Mouse (Mus musculus): ENCODE measurements around the gene Olfr1497.
A peak's percentile ranks its signal among the peaks of the same experiment; 100 is the strongest.
"Not testable (repeated sequence)": the region's sequence is repeated elsewhere in the genome, so short reads cannot be mapped to it uniquely, and the experiment has no call there.

The Olfr1497 gene

GRCm38 (mm10) chr19:13798102-13798501, at the start of gene Olfr1497:
TSS of gene Olfr1497 (minus strand) at chr19:13798202.
- DNase-seq: no peak

DNA sequence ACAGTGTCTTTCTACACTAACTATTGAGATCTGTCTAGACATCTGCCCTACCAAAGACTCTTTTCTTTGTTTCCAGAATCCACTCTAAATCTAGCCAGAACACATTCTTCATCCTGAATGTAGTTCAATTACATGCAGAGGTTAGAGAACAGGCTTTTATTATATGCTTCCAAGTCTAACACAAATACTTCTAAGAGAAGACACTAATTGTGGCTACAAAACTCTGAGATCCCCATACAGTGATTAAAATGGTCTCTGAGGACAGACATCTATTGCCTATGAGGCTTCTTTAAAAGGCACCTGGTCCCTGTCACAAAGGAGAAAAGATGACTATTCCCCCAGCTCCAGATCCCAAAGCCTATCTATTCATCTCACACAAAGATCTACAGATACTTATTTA, 32.4 kb upstream of the Olfr1497 start, which contains the start of gene Olfr1500:
Gene Olfr1500, minus strand, starts transcription at position 101 of the 400 bp plus-strand sequence.
- no peak for DNase-seq

- DNase-seq: no peak
These were observed 30.4 kb upstream of the Olfr1497 start for GRCm38 (mm10) chr19:13828447-13828846.

- no peak for DNase-seq
These were observed 22.8 kb upstream of the Olfr1497 start for GRCm38 (mm10) chr19:13820847-13821246.

GRCm38 (mm10) chr19:13819347-13819746, 21.3 kb upstream of the Olfr1497 start, which contains the start of gene Olfr1499:
TSS of gene Olfr1499 (minus strand) at chr19:13819447.
- DNase-seq: no peak

DNA sequence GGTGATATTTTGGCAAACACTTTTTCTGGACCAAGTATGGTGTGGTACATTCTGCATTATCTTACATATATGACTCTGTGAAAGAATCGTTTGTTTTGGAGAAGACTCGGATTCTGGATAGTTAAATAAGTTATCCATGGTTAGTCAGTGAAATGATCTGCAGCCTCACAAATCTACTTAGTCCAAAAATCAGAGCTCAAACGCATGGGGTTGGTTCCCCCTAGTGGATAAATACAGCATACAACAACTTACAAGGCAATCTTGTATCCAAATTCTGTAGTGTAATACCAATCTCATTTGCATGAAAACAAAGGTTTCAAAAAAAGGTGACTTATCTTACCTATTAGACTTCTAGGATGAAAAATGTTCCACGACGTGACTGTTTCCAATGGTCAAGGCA, 20.8 kb upstream of the Olfr1497 start:
- DNase-seq: peak; percentile 17

- peak; percentile 0 for DNase-seq
These were observed 14.8 kb upstream of the Olfr1497 start for GRCm38 (mm10) chr19:13812823-13813222.

DNA sequence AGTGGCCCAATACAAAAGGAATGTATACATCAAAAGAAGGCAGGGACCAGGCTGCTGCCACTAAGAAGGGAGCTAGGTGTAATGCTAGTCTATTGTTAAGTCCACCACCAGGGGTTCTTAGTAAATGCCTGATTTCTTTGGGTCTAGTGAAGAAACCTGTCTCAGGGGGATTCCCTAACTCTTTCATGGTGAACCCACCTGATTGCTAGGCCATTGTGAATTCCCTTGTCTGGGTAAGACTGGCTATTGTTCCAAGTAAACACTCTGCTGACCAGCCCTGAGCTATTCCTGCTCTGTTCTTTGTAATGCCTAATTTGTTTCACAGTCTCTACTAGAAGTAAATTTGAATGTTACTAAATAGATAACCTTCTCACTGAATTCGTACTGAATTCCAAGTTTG, 7.5 kb upstream of the Olfr1497 start:
- DNase-seq: not testable (repeated sequence)

DNA sequence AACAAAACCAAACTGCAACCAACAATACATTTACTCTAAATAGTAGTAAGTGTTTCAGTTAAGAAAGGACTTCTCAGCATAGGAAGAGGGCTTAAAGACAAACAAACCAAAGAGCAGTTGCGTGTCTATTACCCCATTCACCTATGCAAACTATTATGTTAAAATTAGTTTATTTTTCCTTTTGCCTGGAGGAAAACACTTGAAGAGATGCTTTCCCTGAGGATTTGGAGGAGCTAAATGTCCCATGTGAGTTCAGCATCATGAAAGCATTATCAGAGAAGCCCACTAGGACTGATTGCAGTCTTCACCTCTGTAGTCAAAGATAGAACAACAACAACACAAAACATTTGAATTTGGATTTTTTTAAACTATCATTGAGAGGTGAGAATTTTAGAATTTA, 20.4 kb downstream of the Olfr1497 start, which contains the start of gene Olfr1496:
Gene Olfr1496, plus strand, starts transcription at position 301 of the 400 bp plus-strand sequence.
- DNase-seq: no peak

DNA sequence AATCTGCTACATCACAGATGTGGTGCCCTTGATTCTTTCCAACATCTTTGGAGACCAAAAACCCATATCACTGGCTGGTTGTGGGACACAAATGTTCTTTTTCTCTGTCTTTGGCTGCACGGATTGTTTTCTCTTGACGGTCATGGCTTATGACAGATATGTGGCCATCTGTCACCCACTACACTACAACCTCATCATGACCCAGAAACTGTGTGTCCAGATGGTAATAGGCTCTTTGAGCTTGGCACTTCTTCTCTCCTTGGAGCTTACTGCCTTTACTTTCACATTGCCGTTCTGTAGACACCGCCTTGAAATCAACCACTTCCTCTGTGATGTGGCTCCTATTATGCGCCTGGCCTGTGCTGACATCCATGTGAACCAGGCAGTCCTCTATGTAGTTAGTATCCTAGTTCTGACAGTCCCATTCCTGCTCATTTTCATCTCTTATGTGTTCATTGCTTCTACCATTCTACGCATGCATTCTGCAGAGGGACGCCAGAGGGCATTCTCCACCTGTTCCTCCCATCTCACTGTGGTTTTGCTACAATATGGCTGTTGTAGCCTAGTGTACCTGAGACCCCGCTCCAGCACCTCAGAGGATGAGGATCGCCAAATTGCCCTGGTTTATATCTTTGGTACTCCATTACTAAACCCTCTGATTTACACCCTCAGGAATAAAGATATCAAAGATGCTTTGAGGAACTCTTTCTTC, 29.3 kb downstream of the Olfr1497 start:
- no peak for DNase-seq

GRCm38 (mm10) chr19:13764306-13764705, 33.7 kb downstream of the Olfr1497 start, which contains the start of gene Olfr1495:
TSS of gene Olfr1495 (plus strand) at chr19:13764606.
- no peak for DNase-seq

DNA sequence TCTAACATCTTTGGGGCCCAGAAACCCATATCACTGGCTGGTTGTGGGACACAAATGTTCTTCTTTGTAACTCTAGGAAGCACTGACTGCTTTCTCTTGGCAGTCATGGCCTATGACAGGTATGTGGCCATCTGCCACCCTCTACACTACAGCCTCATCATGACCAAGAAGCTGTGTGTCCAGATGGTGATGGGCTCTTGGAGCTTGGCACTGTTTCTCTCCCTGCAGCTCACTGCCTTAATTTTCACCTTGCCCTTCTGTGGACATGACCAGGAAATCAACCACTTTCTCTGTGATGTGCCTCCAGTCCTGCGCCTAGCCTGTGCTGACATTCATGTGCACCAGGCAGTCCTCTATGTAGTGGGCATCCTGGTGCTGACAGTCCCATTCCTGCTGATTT, 48.6 kb downstream of the Olfr1497 start:
- no peak for DNase-seq
